Mouse (Mus musculus): ENCODE measurements around the gene Ankrd16. TPM values are rescaled to one million over a fixed set of nuclear protein-coding genes. Genes with fewer than 3 reads are reported as not detected.

Ankrd16 gene
- total RNA-seq (2012; rRNA removed) = 33.6 and 44.6 TPM in 2 replicates

DNA sequence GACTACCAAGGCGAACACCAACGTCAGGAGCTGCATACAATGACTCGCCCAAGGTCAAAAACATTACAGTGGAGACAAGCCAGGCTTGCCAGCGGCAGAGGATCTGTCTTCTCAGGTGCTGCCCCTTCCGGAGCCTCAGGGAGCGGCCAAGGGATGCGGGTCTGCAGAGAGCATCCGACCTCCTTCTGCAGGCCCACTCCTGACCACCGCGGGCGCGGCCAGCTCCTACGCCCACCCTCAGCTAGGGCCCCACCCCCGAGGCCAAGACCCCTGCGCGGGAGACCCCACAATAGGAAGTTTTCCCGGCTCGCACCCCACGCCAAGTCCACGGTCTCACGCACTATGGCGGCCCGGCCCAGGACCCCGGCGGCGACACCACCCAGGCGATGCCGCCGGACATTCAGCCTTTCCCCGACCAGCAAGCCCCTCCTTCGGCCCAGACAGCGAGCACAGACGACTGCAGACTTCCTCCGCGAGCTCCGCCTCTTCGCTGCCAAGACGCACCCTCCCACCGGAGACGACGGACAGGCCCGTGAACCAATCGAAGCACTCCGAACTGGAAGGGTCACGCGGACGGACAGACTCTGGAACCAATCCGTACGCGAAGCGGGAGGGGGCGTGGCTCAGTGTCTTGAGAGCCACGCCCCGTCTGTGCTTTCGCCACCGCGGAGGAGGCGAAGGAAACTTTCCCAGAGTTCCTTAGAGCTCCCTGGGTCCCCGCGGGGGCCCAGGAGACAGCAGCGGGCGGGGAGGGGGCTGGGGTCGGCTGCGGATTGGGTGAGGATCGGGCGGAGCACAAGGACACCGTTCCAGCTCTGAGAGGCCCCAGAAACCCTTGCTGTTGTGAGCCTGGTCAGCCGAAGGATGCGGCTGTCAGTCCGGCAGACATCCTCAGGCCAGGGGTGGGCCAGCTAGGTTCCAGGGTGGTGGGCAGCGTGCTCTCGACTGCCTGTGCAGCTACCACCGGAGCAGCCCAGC is at the start of gene Ankrd16, which contains the start of gene Fbh1:
Gene Ankrd16 (plus strand): TSS at position 786 of the 978 bp plus-strand sequence.
Gene Fbh1 (minus strand): TSS at position 492 of the 978 bp plus-strand sequence.
- Histone ChIP-seq H3K9ac (ENCODE audit: insufficient read depth, low read depth, low read length, poor library complexity, severe bottlenecking) (peak within 1 kb of the TSS; percentile 91), H3K27ac (ENCODE audit: insufficient read depth, low read depth, low read length, poor library complexity, severe bottlenecking) (peak within 1 kb of the TSS; percentile 68), H3K36me3 (ENCODE audit: control insufficient read depth, insufficient read depth, low read length, poor library complexity, severe bottlenecking) (peaks cover 6% of the 10 kb centered on the region; the same call in 1 of the 2 replicates), H3K4me3 (ENCODE audit: insufficient read depth in 1 of 2, low read depth in 1 of 2, low read length in 2 of 2, poor library complexity in 1 of 2, severe bottlenecking in 1 of 2) (peak within 1 kb of the TSS; percentile 91 to 96), H3K9me3 (ENCODE audit: control insufficient read depth, insufficient read depth, low read depth, low read length) (no peaks in the 10 kb centered on the region), H3K4me1 (ENCODE audit: control insufficient read depth in 2 of 2, insufficient read depth in 2 of 2, low read length in 2 of 2, poor library complexity in 1 of 2) (peaks cover 0 to 5% of the 10 kb centered on the region in 2 experiments; a peak in 1 of 4 replicates)
- peak; percentile 96 for TF ChIP-seq CHD2 (IDR thresholded peaks at IDR 0.05; ENCODE audit: low read depth, low read length)
- no peak for TF ChIP-seq MAFK (IDR thresholded peaks at IDR 0.05; ENCODE audit: insufficient read depth, low read depth, low read length)
- in situ Hi-C loops (cut with MboI; ENCODE audit: low sequenced_read_pairs in 2 of 2, unreplicated experiment in 2 of 2) = no loop called here
- DNase-seq (ENCODE audit: low read depth, low spot score) = peak; percentile 100

DNA sequence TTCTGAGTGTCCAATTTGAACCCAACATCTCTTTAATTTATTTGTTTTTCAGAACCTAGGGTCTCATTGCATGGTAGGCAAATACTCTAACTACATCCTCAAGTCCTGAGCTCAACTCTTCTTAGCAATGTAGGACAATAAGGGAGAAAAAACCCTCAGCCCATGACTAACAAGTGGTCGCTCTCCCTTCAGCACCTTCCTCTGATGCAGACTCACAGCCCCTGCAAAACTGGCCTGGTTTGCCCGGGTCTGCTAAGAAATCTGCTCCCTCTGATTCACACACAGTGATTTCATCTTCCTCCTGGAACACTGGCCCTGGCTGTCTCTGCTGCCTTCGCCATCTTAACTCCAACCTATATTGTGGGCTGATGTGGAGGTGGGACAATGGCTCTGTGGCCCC is 48.6 kb upstream of the Ankrd16 start:
- Histone ChIP-seq H3K27ac (ENCODE audit: insufficient read depth, low read depth, low read length, poor library complexity, severe bottlenecking) (no peak overlapping the region), H3K9me3 (ENCODE audit: control insufficient read depth, insufficient read depth, low read depth, low read length) (no peaks in the 10 kb centered on the region), H3K9ac (ENCODE audit: insufficient read depth, low read depth, low read length, poor library complexity, severe bottlenecking) (no peak overlapping the region), H3K36me3 (ENCODE audit: control insufficient read depth, insufficient read depth, low read length, poor library complexity, severe bottlenecking) (no peaks in the 10 kb centered on the region), H3K4me3 (ENCODE audit: insufficient read depth in 1 of 2, low read depth in 1 of 2, low read length in 2 of 2, poor library complexity in 1 of 2, severe bottlenecking in 1 of 2) (no peak overlapping the region), H3K4me1 (ENCODE audit: control insufficient read depth in 2 of 2, insufficient read depth in 2 of 2, low read length in 2 of 2, poor library complexity in 1 of 2) (no peaks in the 10 kb centered on the region)
- in situ Hi-C loops (cut with MboI; ENCODE audit: low sequenced_read_pairs in 2 of 2, unreplicated experiment in 2 of 2) = no loop called here
- TF ChIP-seq MAFK (IDR thresholded peaks at IDR 0.05; ENCODE audit: insufficient read depth, low read depth, low read length) (no peak), CHD2 (IDR thresholded peaks at IDR 0.05; ENCODE audit: low read depth, low read length) (no peak), ZNF384 (IDR thresholded peaks at IDR 0.05; ENCODE audit: low read depth, low read length) (no peak), HCFC1 (IDR thresholded peaks at IDR 0.05; ENCODE audit: borderline replicate concordance, insufficient read depth, low read length) (no peak), ZC3H11A (IDR thresholded peaks at IDR 0.05; ENCODE audit: borderline replicate concordance, low read depth, low read length) (no peak)
- DNase-seq (ENCODE audit: low read depth, low spot score) = no peak

- no peak for DNase-seq (ENCODE audit: low read depth, low spot score)
- H3K36me3 ChIP-seq (ENCODE audit: control insufficient read depth, insufficient read depth, low read length, poor library complexity, severe bottlenecking) = no peaks in the 10 kb centered on the region
- H3K9me3 ChIP-seq (ENCODE audit: control insufficient read depth, insufficient read depth, low read depth, low read length) = no peaks in the 10 kb centered on the region
- in situ Hi-C loops (cut with MboI; ENCODE audit: low sequenced_read_pairs in 2 of 2, unreplicated experiment in 2 of 2) = no loop called here
- no peak overlapping the region for H3K4me3 ChIP-seq (ENCODE audit: insufficient read depth in 1 of 2, low read depth in 1 of 2, low read length in 2 of 2, poor library complexity in 1 of 2, severe bottlenecking in 1 of 2)
- peaks cover 0 to 2% of the 10 kb centered on the region in 2 experiments; a peak in 1 of 4 replicates for H3K4me1 ChIP-seq (ENCODE audit: control insufficient read depth in 2 of 2, insufficient read depth in 2 of 2, low read length in 2 of 2, poor library complexity in 1 of 2)
- H3K9ac ChIP-seq (ENCODE audit: insufficient read depth, low read depth, low read length, poor library complexity, severe bottlenecking) = no peak overlapping the region
- H3K27ac ChIP-seq (ENCODE audit: insufficient read depth, low read depth, low read length, poor library complexity, severe bottlenecking) = no peak overlapping the region
- TF ChIP-seq HCFC1 (IDR thresholded peaks at IDR 0.05; ENCODE audit: borderline replicate concordance, insufficient read depth, low read length) = no peak
Measured at GRCm38 (mm10) chr2:11732978-11733377, 44.7 kb upstream of the Ankrd16 start.

DNA sequence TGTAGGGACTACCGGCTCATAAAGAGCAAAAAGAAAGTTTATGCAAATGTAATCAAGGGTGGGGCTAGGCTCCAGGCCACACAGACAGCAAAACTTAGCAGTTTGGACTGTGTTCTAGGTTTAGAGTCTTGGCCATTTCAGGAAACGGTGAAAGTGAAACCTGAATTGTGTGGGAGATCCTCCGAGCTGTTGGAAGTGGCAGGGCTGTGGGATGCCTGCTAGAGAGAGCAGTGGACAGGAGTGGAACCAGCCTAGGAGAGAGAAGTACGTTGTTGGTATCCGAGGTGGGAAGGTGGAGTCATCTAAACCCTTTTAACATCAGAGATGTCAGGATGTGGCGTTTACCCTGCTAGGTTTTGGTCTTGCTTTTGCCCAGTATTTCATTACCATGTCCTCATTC is 41.8 kb upstream of the Ankrd16 start:
- Histone ChIP-seq H3K9me3 (ENCODE audit: control insufficient read depth, insufficient read depth, low read depth, low read length) (no peaks in the 10 kb centered on the region), H3K36me3 (ENCODE audit: control insufficient read depth, insufficient read depth, low read length, poor library complexity, severe bottlenecking) (peaks cover 1% of the 10 kb centered on the region; the same call in 1 of the 2 replicates), H3K9ac (ENCODE audit: insufficient read depth, low read depth, low read length, poor library complexity, severe bottlenecking) (no peak overlapping the region), H3K27ac (ENCODE audit: insufficient read depth, low read depth, low read length, poor library complexity, severe bottlenecking) (no peak overlapping the region), H3K4me1 (ENCODE audit: control insufficient read depth in 2 of 2, insufficient read depth in 2 of 2, low read length in 2 of 2, poor library complexity in 1 of 2) (peaks cover 0 to 2% of the 10 kb centered on the region in 2 experiments; a peak in 1 of 4 replicates), H3K4me3 (ENCODE audit: insufficient read depth in 1 of 2, low read depth in 1 of 2, low read length in 2 of 2, poor library complexity in 1 of 2, severe bottlenecking in 1 of 2) (no peak overlapping the region)
- no peak for DNase-seq (ENCODE audit: low read depth, low spot score)
- TF ChIP-seq ZNF384 (IDR thresholded peaks at IDR 0.05; ENCODE audit: low read depth, low read length) (no peak), HCFC1 (IDR thresholded peaks at IDR 0.05; ENCODE audit: borderline replicate concordance, insufficient read depth, low read length) (no peak), CHD2 (IDR thresholded peaks at IDR 0.05; ENCODE audit: low read depth, low read length) (no peak), ZC3H11A (IDR thresholded peaks at IDR 0.05; ENCODE audit: borderline replicate concordance, low read depth, low read length) (no peak)
- in situ Hi-C loops (cut with MboI; ENCODE audit: low sequenced_read_pairs in 2 of 2, unreplicated experiment in 2 of 2) = no loop called here

Measured in ES-E14 (cell line).